Mouse (Mus musculus) stomach, embryonic 14.5 days (tissue): ENCODE measurements around the gene Snrpf. TPM values are rescaled to one million over a fixed set of nuclear protein-coding genes. Genes with fewer than 3 reads are reported as not detected.
"Not testable (repeated sequence)": the region's sequence is repeated elsewhere in the genome, so short reads cannot be mapped to it uniquely, and the experiment has no call there.

ENCODE experiments used
- ATAC-seq: fragments of 200-750 bp; cut with Nextera tagmentation; 2 replicates; pipeline ENCODE4 v1.8.0; 2017; ENCODE audit warnings: low read depth, moderate TSS enrichment; ENCODE audit not compliant: insufficient number of reproducible peaks, insufficient read depth, low FRiP score
- H3K27ac ChIP-seq: fragments of 300-500 bp; sonication (generic); 2 replicates; pipeline ENCODE4 v1.5.1; 2014; ENCODE audit warnings: mild to moderate bottlenecking, low read length, moderate library complexity, mixed read lengths
- H3K27me3 ChIP-seq: fragments of 300-500 bp; sonication (generic); 2 replicates; pipeline ENCODE4 v1.6.1; 2014; ENCODE audit warnings: low read length, control low read depth, mixed read lengths; ENCODE audit not compliant: control insufficient read depth, insufficient read depth
- H3K36me3 ChIP-seq: fragments of 300-500 bp; sonication (generic); 2 replicates; pipeline ENCODE4 v1.6.1; 2014; ENCODE audit warnings: mild to moderate bottlenecking, control low read depth, low read length, moderate library complexity, mixed read lengths; ENCODE audit not compliant: control insufficient read depth, insufficient read depth
- H3K4me1 ChIP-seq: fragments of 300-500 bp; sonication (generic); 2 replicates; pipeline ENCODE4 v1.6.1; 2014; ENCODE audit warnings: low read length, control low read depth, mixed read lengths; ENCODE audit not compliant: control insufficient read depth, insufficient read depth
- H3K4me2 ChIP-seq: fragments of 300-500 bp; sonication (generic); replicated peaks from 2 replicates; pipeline ENCODE4 v1.6.1; 2014; ENCODE audit warnings: low read depth, low read length, control low read depth
- H3K4me3 ChIP-seq: fragments of 300-500 bp; sonication (generic); 2 replicates; pipeline ENCODE4 v1.5.1; 2014; ENCODE audit warnings: low read depth, low read length, control low read depth
- H3K9ac ChIP-seq: fragments of 300-500 bp; sonication (generic); replicated peaks from 2 replicates; pipeline ENCODE4 v1.6.1; 2014; ENCODE audit warnings: low read depth, mild to moderate bottlenecking, control low read depth, low read length, moderate library complexity, mixed read lengths
- H3K9me3 ChIP-seq: fragments of 300-500 bp; sonication (generic); 2 replicates; pipeline ENCODE4 v1.6.1; 2016; ENCODE audit warnings: low read depth, low read length, control low read depth; ENCODE audit not compliant: control insufficient read depth
- WGBS: fragments of 180-500 bp; shearing (Covaris S2); extraction: QIAGEN DNeasy Blood & Tissue Kit; methylation state at CpG from one replicate; pipeline ENCODE4 v1.1.7; 2014; 5-methylcytosine and 5-hydroxymethylcytosine counted together
- polyA plus RNA-seq: library from polyadenylated mRNA; unstranded; fragments of >200 nt; fragmentation: Nextera tagmentation; extraction: Ambion mirVana; gene quantifications from 2 replicates; pipeline ENCODE4 v1.2.1, GENCODE M21; 2014

The Snrpf gene
- polyA plus RNA-seq, 1 experiment from 2014 or later: 146 TPM

DNA sequence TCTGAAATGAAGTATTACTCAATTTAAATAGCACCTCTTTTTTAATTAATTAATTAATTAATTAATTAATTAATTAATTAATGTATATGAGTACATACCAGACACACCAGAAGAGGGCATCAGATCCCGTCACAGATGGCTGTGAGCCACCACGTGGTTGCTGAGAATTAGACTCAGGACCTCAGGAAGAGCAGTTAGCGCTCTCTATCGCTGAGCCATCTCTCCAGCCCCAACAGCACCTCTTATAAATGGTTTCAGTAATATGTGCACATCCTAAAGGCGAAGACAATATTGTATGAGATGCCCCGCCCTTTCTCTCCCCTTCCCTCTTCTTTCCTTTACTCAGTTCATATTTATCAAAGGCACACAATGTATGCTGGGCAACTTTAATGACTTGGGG, 20.8 kb downstream of the Snrpf start:
- ATAC-seq: no peak
- Histone ChIP-seq H3K9ac (no peak overlapping the region), H3K36me3 (no peaks in the 10 kb centered on the region), H3K27ac (no peak overlapping the region), H3K4me2 (no peak overlapping the region), H3K9me3 (no peaks in the 10 kb centered on the region), H3K27me3 (no peaks in the 10 kb centered on the region), H3K4me1 (no peaks in the 10 kb centered on the region), H3K4me3 (no peak overlapping the region)
- WGBS: 83% methylated on average over 6 of the region's 6 CpGs

DNA sequence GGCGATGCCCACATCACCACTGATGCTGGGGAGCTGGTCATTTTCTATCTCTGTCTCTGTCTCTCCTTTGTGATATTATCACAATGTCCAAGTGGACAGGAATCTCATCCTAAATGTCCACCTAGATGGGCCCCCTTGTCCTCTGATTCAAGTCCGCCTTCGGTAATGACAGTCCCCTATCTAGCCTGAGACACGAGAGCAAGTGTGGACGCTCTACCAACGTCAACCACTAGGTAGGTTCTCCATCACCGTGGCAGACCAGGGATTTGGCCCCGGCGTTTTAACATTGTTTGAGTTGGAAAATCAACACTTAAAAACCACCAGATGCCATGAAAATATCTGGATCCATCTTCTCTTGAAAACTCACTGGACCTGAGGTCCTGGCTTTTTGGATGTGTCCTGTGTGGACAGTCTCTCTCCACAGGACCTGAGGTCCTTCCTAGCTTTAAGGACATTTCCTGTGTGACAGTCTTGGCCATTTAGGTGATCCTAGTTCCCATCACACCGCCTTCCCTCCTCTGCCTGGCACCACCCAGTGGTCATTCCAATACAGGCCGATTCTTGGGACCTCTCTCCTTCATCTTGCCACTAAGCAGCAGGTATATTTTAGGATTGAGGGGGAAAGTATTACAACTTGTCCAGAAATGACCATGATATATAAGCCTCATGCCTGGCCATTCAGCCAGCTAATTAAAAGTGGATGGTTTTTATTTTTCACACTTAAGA, 21.5 kb downstream of the Snrpf start:
- WGBS: 85% methylated on average over 11 of the region's 11 CpGs
- H3K4me2 ChIP-seq: no peak overlapping the region
- no peak overlapping the region for H3K9ac ChIP-seq
- no peaks in the 10 kb centered on the region for H3K27me3 ChIP-seq
- no peaks in the 10 kb centered on the region for H3K9me3 ChIP-seq
- H3K4me3 ChIP-seq: no peak overlapping the region
- no peak overlapping the region for H3K27ac ChIP-seq
- no peaks in the 10 kb centered on the region for H3K36me3 ChIP-seq
- ATAC-seq: no peak
- H3K4me1 ChIP-seq: no peaks in the 10 kb centered on the region

DNA sequence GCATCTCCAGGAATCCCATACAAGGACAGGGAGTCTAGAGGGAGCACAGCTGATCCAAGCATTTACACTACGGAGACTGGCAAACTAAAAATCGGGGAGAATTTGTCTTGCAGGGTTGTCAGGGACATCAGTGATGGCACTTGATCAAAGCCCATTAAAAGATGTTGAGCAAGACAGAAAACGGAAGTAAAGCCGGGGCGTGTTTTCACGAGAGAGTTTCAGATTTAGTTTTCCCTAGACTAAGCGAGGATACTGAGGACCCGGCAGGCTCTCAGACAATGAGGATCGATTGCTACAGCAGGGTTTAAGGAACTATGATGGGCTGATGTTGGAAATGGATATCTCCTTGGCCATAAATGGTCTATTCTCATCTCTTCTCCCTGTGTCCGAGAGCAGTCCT, 22.4 kb downstream of the Snrpf start:
- no peaks in the 10 kb centered on the region for H3K36me3 ChIP-seq
- ATAC-seq: no peak
- no peaks in the 10 kb centered on the region for H3K27me3 ChIP-seq
- no peaks in the 10 kb centered on the region for H3K9me3 ChIP-seq
- WGBS: 78% methylated on average over 10 of the region's 10 CpGs
- H3K4me2 ChIP-seq: no peak overlapping the region
- no peak overlapping the region for H3K27ac ChIP-seq
- no peaks in the 10 kb centered on the region for H3K4me1 ChIP-seq
- no peak overlapping the region for H3K4me3 ChIP-seq
- no peak overlapping the region for H3K9ac ChIP-seq

DNA sequence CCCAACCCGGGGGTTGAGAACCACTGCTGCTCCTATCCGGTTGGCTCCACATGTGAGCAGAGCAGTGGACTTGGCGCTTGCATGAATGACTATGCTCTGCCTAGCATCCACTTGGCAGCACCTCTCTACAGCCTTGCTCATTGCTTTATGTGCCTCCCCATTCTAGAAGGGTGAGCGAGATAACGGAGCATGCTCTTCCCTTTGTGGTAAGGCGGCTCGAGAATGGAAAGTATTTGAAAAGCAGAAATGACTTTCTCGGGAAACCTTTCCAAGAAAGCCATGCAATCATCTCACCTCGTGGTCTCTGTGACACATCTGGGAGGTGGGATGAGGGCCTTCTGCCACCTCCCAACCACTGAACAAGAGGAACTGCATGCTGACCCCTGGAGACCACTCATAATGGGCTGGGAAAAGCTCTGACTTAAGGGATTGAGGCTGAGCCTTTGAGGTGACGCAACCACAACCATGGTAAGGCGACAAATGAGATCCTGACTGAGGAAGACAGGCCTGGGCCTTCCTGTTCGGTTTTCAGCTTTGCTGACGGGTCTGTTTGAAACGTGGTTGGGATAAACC, 24.9 kb downstream of the Snrpf start:
- Histone ChIP-seq H3K4me1 (no peaks in the 10 kb centered on the region), H3K36me3 (no peaks in the 10 kb centered on the region), H3K27ac (no peak overlapping the region), H3K4me3 (no peak overlapping the region), H3K9ac (no peak overlapping the region), H3K9me3 (no peaks in the 10 kb centered on the region), H3K4me2 (no peak overlapping the region), H3K27me3 (no peaks in the 10 kb centered on the region)
- ATAC-seq: no peak
- 87% methylated on average over 14 of the region's 14 CpGs for WGBS

DNA sequence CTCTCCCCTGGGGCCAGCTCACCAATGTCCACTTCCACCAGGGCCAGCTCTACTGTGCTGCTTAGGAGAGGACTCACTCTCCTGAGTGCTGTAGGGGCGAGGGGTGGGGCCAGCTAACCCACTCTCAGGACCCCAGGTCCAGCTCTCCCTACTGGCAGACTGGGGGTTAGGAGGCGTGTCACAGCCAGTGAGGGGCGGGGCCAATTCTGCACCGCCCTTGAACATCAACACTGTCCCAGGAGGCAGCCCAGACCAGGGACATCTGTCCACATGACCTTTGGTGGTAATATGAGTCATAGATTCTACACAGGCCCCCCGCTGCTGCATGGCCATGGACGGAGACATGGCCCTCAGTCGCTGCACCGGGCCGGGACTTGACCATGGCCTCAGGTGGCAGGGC, 29.7 kb downstream of the Snrpf start:
- 49% methylated on average over 9 of the region's 9 CpGs for WGBS
- Histone ChIP-seq H3K4me1 (no peaks in the 10 kb centered on the region), H3K36me3 (no peaks in the 10 kb centered on the region), H3K9ac (no peak overlapping the region), H3K4me3 (no peak overlapping the region), H3K9me3 (no peaks in the 10 kb centered on the region), H3K4me2 (no peak overlapping the region), H3K27me3 (no peaks in the 10 kb centered on the region), H3K27ac (no peak overlapping the region)
- ATAC-seq: peak; percentile 18; the same call in 1 of the 2 replicates

GRCm38 (mm10) chr10:93557971-93558370, 31.5 kb downstream of the Snrpf start:
- H3K27ac ChIP-seq, H3K4me3 ChIP-seq, H3K36me3 ChIP-seq, H3K9ac ChIP-seq, H3K4me1 ChIP-seq, H3K9me3 ChIP-seq, H3K4me2 ChIP-seq, ATAC-seq, H3K27me3 ChIP-seq: not testable (repeated sequence)
- 71% methylated on average over 2 of the region's 2 CpGs for WGBS

DNA sequence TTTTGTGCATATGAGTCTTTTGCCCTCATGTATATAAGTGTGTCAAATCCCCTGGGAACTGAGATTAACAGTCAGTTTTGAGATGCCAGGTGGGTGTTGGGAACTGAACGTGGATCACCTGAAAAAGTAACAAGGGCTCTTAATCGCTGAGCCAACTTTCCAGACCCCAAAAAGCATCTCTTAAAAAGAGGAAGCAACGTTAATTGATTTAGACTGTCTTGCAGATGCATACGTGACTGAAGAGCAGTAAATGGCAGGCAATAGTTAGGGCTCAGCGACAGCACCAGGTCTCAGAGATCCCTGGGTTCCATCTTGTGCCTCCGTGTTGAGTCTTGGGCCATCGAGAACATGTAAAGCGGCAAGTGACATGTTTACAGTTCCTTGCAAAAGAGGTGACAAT, 36.9 kb downstream of the Snrpf start:
- ATAC-seq: no peak
- Histone ChIP-seq H3K27me3 (no peaks in the 10 kb centered on the region), H3K36me3 (no peaks in the 10 kb centered on the region), H3K9me3 (no peaks in the 10 kb centered on the region), H3K9ac (no peak overlapping the region), H3K27ac (no peak overlapping the region), H3K4me1 (no peaks in the 10 kb centered on the region), H3K4me3 (no peak overlapping the region), H3K4me2 (no peak overlapping the region)
- WGBS: 80% methylated on average over 8 of the region's 8 CpGs

GRCm38 (mm10) chr10:93549821-93550220, 39.7 kb downstream of the Snrpf start:
- no peak overlapping the region for H3K4me3 ChIP-seq
- no peak for ATAC-seq
- H3K9me3 ChIP-seq: no peaks in the 10 kb centered on the region
- H3K9ac ChIP-seq: no peak overlapping the region
- H3K27ac ChIP-seq: no peak overlapping the region
- no peak overlapping the region for H3K4me2 ChIP-seq
- 36% methylated on average over 10 of the region's 10 CpGs for WGBS
- H3K36me3 ChIP-seq: no peaks in the 10 kb centered on the region
- H3K27me3 ChIP-seq: no peaks in the 10 kb centered on the region
- no peaks in the 10 kb centered on the region for H3K4me1 ChIP-seq

DNA sequence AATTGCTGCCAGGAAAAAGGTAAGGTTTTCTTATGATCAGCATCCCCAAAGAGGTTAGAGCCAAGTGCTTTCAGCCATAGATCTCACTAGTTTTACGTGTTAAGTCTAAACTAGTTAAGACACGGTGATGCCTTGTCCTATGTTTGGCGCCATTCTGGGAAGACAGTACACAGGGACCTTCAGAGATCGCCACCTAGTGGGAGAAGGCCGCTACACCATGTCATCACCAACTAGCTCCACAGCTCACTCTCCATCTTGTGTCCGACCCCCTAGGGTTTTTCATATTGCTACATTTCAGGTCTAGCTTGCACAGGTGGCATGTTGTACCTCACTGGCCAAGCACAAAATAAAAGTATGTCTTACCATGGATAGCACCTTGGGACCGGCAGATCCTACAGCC, 40.5 kb downstream of the Snrpf start:
- no peak overlapping the region for H3K4me2 ChIP-seq
- no peak overlapping the region for H3K27ac ChIP-seq
- H3K9ac ChIP-seq: no peak overlapping the region
- no peak for ATAC-seq
- H3K36me3 ChIP-seq: no peaks in the 10 kb centered on the region
- WGBS: 16% methylated on average over 7 of the region's 7 CpGs
- H3K4me3 ChIP-seq: no peak overlapping the region
- H3K9me3 ChIP-seq: no peaks in the 10 kb centered on the region
- H3K4me1 ChIP-seq: no peaks in the 10 kb centered on the region
- no peaks in the 10 kb centered on the region for H3K27me3 ChIP-seq
